Mouse (Mus musculus) liver, postnatal 0 days (tissue): ENCODE data around the gene Cideb. TPM values are rescaled to one million over a fixed set of nuclear protein-coding genes. Genes with fewer than 3 reads are reported as not detected.
A peak's percentile ranks its signal among the peaks of the same experiment; 100 is the strongest.

Experiments used
- ATAC-seq: fragments of 200-750 bp; cut with Nextera tagmentation; 2 replicates; pipeline ENCODE4 v1.8.0; 2017; ENCODE audit warnings: mild to moderate bottlenecking, moderate library complexity
- DNase-seq: peaks from one replicate; pipeline ENCODE4 v3.0.0-alpha.2; 2016
- H3K27ac ChIP-seq: fragments of 300-500 bp; sonication (generic); 2 replicates; pipeline ENCODE4 v1.5.1; 2014; ENCODE audit warnings: antibody characterized with exemption, moderate library complexity, mild to moderate bottlenecking, low read depth
- H3K27me3 ChIP-seq: fragments of 300-500 bp; sonication (generic); 2 replicates; pipeline ENCODE4 v1.6.1; 2014; ENCODE audit warnings: low read length, control low read depth, mixed read lengths; ENCODE audit not compliant: insufficient read depth
- H3K36me3 ChIP-seq: fragments of 300-500 bp; sonication (generic); replicated peaks from 2 replicates; pipeline ENCODE4 v1.6.1; 2014; ENCODE audit warnings: mild to moderate bottlenecking, control low read depth, low read length, moderate library complexity, mixed read lengths; ENCODE audit not compliant: insufficient read depth
- H3K4me1 ChIP-seq: fragments of 300-500 bp; sonication (generic); 2 replicates; pipeline ENCODE4 v1.6.1; 2014; ENCODE audit warnings: antibody characterized with exemption, mild to moderate bottlenecking, control low read depth; ENCODE audit not compliant: insufficient read depth
- H3K4me2 ChIP-seq: fragments of 300-500 bp; sonication (generic); 2 replicates; pipeline ENCODE4 v1.6.1; 2014; ENCODE audit warnings: low read depth, mild to moderate bottlenecking, low read length, moderate library complexity, mixed read lengths
- H3K4me3 ChIP-seq: fragments of 300-500 bp; sonication (generic); 2 replicates; pipeline ENCODE4 v1.5.1; 2014; ENCODE audit warnings: low read depth, low read length
- H3K9ac ChIP-seq: fragments of 300-500 bp; sonication (generic); replicated peaks from 2 replicates; pipeline ENCODE4 v1.6.1; 2014; ENCODE audit warnings: mild to moderate bottlenecking, moderate library complexity
- H3K9me3 ChIP-seq: fragments of 300-500 bp; sonication (generic); 2 replicates; pipeline ENCODE4 v1.6.1; 2016; ENCODE audit warnings: mild to moderate bottlenecking, control low read depth, low read length, mixed read lengths
- CTCF ChIP-seq: sonication (generic); IDR thresholded peaks from 2 replicates; pipeline ENCODE4 v1.5.1; 2016; ENCODE audit warnings: antibody characterized with exemption, low read depth
- EP300 ChIP-seq: IDR thresholded peaks from 2 replicates; pipeline ENCODE4 v1.6.1; 2016; ENCODE audit warnings: antibody characterized with exemption, low read depth, mild to moderate bottlenecking
- WGBS: fragments of 180-500 bp; shearing (Covaris S2); extraction: QIAGEN DNeasy Blood & Tissue Kit; methylation state at CpG from one replicate; pipeline ENCODE4 v1.1.7; 2014; ENCODE audit not compliant: insufficient replicate concordance; 5-methylcytosine and 5-hydroxymethylcytosine counted together
- polyA plus RNA-seq: library from polyadenylated mRNA; unstranded; fragments of >200 nt; fragmentation: Nextera tagmentation; extraction: Ambion mirVana; gene quantifications from 2 replicates; pipeline ENCODE4 v1.2.1, GENCODE M21; 2015

Cideb gene
- 191 and 192 TPM in 2 replicates for polyA plus RNA-seq

GRCm38 (mm10) chr14:55758363-55758784, at the start of gene Cideb:
Gene Cideb (minus strand): TSS chr14:55758458.
- peaks cover 17% of the 10 kb centered on the region; the same call in 1 of the 2 replicates for H3K27me3 ChIP-seq
- ATAC-seq = peak; percentile 78
- 14% methylated on average over 8 of the region's 8 CpGs for WGBS
- peaks cover 27% of the 10 kb centered on the region for H3K4me1 ChIP-seq
- TF ChIP-seq CTCF = peak; percentile 82
- peak; percentile 66 for TF ChIP-seq EP300
- peak; percentile 56 for DNase-seq
- H3K4me3 ChIP-seq = peak within 1 kb of the TSS; percentile 32
- peaks cover 27% of the 10 kb centered on the region for H3K36me3 ChIP-seq
- no peaks in the 10 kb centered on the region for H3K9me3 ChIP-seq
- H3K9ac ChIP-seq = peak within 1 kb of the TSS; percentile 37
- peak within 1 kb of the TSS; percentile 88 for H3K27ac ChIP-seq
- H3K4me2 ChIP-seq = peak within 1 kb of the TSS; percentile 63

GRCm38 (mm10) chr14:55795380-55796163, 37.3 kb upstream of the Cideb start:
- H3K27ac ChIP-seq = no peak overlapping the region
- no peaks in the 10 kb centered on the region for H3K4me1 ChIP-seq
- H3K9me3 ChIP-seq = no peaks in the 10 kb centered on the region
- H3K9ac ChIP-seq = no peak overlapping the region
- TF ChIP-seq EP300 (no peak), CTCF (no peak)
- 68% methylated on average over 15 of the region's 15 CpGs for WGBS
- no peaks in the 10 kb centered on the region for H3K36me3 ChIP-seq
- no peak overlapping the region for H3K4me3 ChIP-seq
- DNase-seq (no peak), ATAC-seq (no peak)
- no peak overlapping the region for H3K4me2 ChIP-seq
- no peaks in the 10 kb centered on the region for H3K27me3 ChIP-seq

GRCm38 (mm10) chr14:55793946-55794345, 35.7 kb upstream of the Cideb start:
- no peak overlapping the region for H3K4me3 ChIP-seq
- no peak overlapping the region for H3K9ac ChIP-seq
- no peak for ATAC-seq
- no peak for DNase-seq
- TF ChIP-seq EP300 = no peak
- no peak for TF ChIP-seq CTCF
- WGBS = 57% methylated on average over 2 of the region's 2 CpGs
- no peaks in the 10 kb centered on the region for H3K4me1 ChIP-seq
- H3K9me3 ChIP-seq = no peaks in the 10 kb centered on the region
- H3K36me3 ChIP-seq = no peaks in the 10 kb centered on the region
- H3K27ac ChIP-seq = no peak overlapping the region
- no peak overlapping the region for H3K4me2 ChIP-seq
- no peaks in the 10 kb centered on the region for H3K27me3 ChIP-seq

DNA sequence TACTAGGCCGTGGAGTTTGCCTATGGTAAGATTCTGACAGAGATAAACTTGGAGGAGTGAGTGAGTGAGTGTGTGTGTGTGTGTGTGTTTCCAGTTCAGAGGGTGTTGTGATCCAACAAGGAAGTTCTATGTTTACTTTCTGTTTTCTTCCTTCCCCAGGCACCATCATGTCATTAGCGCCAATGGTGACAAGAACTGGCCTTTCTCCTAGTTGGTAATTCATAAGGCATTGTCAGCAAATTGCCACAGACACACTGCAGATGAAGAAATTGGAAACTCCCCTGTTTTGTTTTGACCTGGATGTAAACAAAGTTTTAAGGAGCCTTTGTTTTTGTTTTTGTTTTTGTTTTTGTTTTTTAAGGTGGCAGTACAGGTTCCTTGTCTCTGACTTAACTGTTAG, 35.2 kb upstream of the Cideb start:
- Histone ChIP-seq H3K27me3 (peaks cover 1% of the 10 kb centered on the region; the same call in 1 of the 2 replicates), H3K4me3 (no peak overlapping the region), H3K4me2 (no peak overlapping the region), H3K9ac (no peak overlapping the region), H3K4me1 (peaks cover 4% of the 10 kb centered on the region), H3K9me3 (no peaks in the 10 kb centered on the region), H3K36me3 (no peaks in the 10 kb centered on the region), H3K27ac (no peak overlapping the region)
- TF ChIP-seq EP300 (no peak), CTCF (no peak)
- DNase-seq = no peak
- 57% methylated on average over 2 of the region's 2 CpGs for WGBS
- no peak for ATAC-seq

DNA sequence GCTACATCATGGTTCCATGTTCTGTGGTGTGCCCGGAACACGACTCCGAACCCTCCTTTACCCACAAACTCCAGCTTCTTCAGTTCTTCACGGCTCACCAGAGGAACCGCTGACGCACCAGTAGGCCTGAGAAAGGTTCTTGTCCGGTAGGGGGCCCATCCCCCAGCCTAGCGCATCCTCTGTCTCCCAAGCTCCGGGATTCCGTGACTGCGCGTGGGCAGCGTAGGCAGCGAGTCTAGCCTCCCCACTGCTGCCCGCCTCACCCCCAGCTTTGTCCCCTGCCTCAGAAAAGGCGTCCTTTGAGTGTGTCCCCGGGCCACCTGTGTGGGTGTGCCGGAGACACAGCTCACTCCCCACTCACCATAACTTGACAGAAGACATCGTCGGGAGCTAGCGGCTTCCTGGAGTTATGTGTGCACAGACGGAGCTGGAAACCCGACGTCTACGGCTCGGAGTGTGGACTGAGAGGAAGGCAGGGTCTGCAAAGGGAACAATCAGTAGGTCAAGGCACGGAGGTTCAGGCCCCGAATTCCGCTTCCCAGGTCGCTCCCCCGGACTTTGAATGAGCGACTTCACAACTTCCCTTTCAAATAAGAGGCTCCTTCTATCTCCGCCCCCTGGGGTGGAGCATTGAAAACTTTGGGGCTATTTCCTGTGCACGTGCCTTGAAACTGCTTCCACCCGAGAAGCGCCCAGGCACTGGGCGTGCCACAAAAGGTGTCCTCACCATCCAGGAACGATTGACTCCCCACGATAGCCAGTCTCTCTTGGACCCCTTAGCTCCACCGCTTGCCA, 30.2 kb upstream of the Cideb start, which contains the start of gene Ripk3:
TSS of gene Ripk3 (minus strand) at position 610 of the 795 bp plus-strand sequence.
- no peak within 1 kb of the TSS for H3K27ac ChIP-seq
- ATAC-seq = peak; percentile 61
- H3K4me1 ChIP-seq = peaks cover 14% of the 10 kb centered on the region
- H3K27me3 ChIP-seq = peaks cover 15% of the 10 kb centered on the region
- peak; percentile 61 for DNase-seq
- peak within 1 kb of the TSS; percentile 62 for H3K9ac ChIP-seq
- peak within 1 kb of the TSS; percentile 60 for H3K4me3 ChIP-seq
- H3K36me3 ChIP-seq = no peaks in the 10 kb centered on the region
- 4% methylated on average over 40 of the region's 40 CpGs for WGBS
- TF ChIP-seq EP300 (no peak), CTCF (peak; percentile 41)
- H3K9me3 ChIP-seq = no peaks in the 10 kb centered on the region
- H3K4me2 ChIP-seq = peak within 1 kb of the TSS; percentile 94

- DNase-seq (no peak), ATAC-seq (no peak)
- no peak for TF ChIP-seq CTCF
- TF ChIP-seq EP300 = no peak
- Histone ChIP-seq H3K4me1 (peaks cover 14% of the 10 kb centered on the region), H3K9me3 (no peaks in the 10 kb centered on the region), H3K36me3 (no peaks in the 10 kb centered on the region), H3K27ac (no peak overlapping the region), H3K27me3 (peaks cover 22% of the 10 kb centered on the region), H3K4me3 (peak overlapping the region; percentile 60), H3K9ac (no peak overlapping the region), H3K4me2 (peak overlapping the region; percentile 94)
- WGBS = 39% methylated on average over 11 of the region's 11 CpGs
Observed at GRCm38 (mm10) chr14:55787731-55788130, 29.5 kb upstream of the Cideb start.
